Mouse (Mus musculus): Measurements from ENCODE around the gene Rpap2. TPM values are rescaled to one million over a fixed set of nuclear protein-coding genes. Genes with fewer than 3 reads are reported as not detected.

Rpap2 gene
- total and polyA plus RNA-seq, 2 experiments from 2014 or later: 11.1 to 21.5 TPM

GRCm38 (mm10) chr5:107611224-107611623 lies 14.1 kb downstream of the Rpap2 start:
- peaks cover 13% of the 10 kb centered on the region for H3K36me3 ChIP-seq (ENCODE audit: insufficient read depth, low read length)
- TF ChIP-seq CTCF (IDR thresholded peaks at IDR 0.05; ENCODE audit: low read depth): peak; percentile 92
- 2% methylated on average over 2 of the region's 2 CpGs for WGBS

GRCm38 (mm10) chr5:107617986-107618385 lies 20.8 kb downstream of the Rpap2 start:
- 83% methylated on average over 6 of the region's 6 CpGs for WGBS
- Histone ChIP-seq H3K27me3 (ENCODE audit: insufficient read depth, low read length) (no peaks in the 10 kb centered on the region), H3K27ac (no peak overlapping the region), H3K4me2 (ENCODE audit: low read depth, low read length) (no peak overlapping the region), H3K4me3 (ENCODE audit: low read length) (no peak overlapping the region), H3K36me3 (ENCODE audit: insufficient read depth, low read length) (peaks cover 25% of the 10 kb centered on the region), H3K9me3 (ENCODE audit: low read length) (no peaks in the 10 kb centered on the region), H3K4me1 (ENCODE audit: insufficient read depth, low read length) (no peaks in the 10 kb centered on the region), H3K9ac (replicated peaks; ENCODE audit: low read length) (no peak overlapping the region)
- no peak for ATAC-seq
- no peak for TF ChIP-seq CTCF (IDR thresholded peaks at IDR 0.05; ENCODE audit: low read depth)
- DNase-seq (ENCODE audit: low spot score): no peak

More at GRCm38 (mm10) chr5:107611224-107611623, 14.1 kb downstream of the Rpap2 start:
- Histone ChIP-seq H3K4me1 (ENCODE audit: insufficient read depth, low read length) (no peaks in the 10 kb centered on the region), H3K4me3 (ENCODE audit: low read length) (no peak overlapping the region), H3K27me3 (ENCODE audit: insufficient read depth, low read length) (no peaks in the 10 kb centered on the region), H3K4me2 (ENCODE audit: low read depth, low read length) (no peak overlapping the region), H3K27ac (no peak overlapping the region), H3K9ac (replicated peaks; ENCODE audit: low read length) (no peak overlapping the region), H3K9me3 (ENCODE audit: low read length) (no peaks in the 10 kb centered on the region)
- 0 out of 2 replicates have a peak, but pooled peaks have one; percentile 64 for ATAC-seq
- peak; percentile 84 for DNase-seq (ENCODE audit: low spot score)

- Histone ChIP-seq H3K4me3 (ENCODE audit: low read length) (no peak overlapping the region), H3K4me2 (ENCODE audit: low read depth, low read length) (no peak overlapping the region), H3K36me3 (ENCODE audit: insufficient read depth, low read length) (peaks cover 20% of the 10 kb centered on the region; the same call in 1 of the 2 replicates), H3K27ac (no peak overlapping the region), H3K9ac (replicated peaks; ENCODE audit: low read length) (no peak overlapping the region), H3K4me1 (ENCODE audit: insufficient read depth, low read length) (no peaks in the 10 kb centered on the region), H3K27me3 (ENCODE audit: insufficient read depth, low read length) (no peaks in the 10 kb centered on the region), H3K9me3 (ENCODE audit: low read length) (no peaks in the 10 kb centered on the region)
- no peak for TF ChIP-seq CTCF (IDR thresholded peaks at IDR 0.05; ENCODE audit: low read depth)
- WGBS: 92% methylated on average over 3 of the region's 3 CpGs
- no peak for DNase-seq (ENCODE audit: low spot score)
- no peak for ATAC-seq
Observed at GRCm38 (mm10) chr5:107621327-107621726, 24.2 kb downstream of the Rpap2 start.

GRCm38 (mm10) chr5:107633651-107634050 lies 36.5 kb downstream of the Rpap2 start:
- H3K27me3 ChIP-seq (ENCODE audit: insufficient read depth, low read length): no peaks in the 10 kb centered on the region
- ATAC-seq: no peak
- H3K4me3 ChIP-seq (ENCODE audit: low read length): no peak overlapping the region
- TF ChIP-seq CTCF (IDR thresholded peaks at IDR 0.05; ENCODE audit: low read depth): no peak
- H3K27ac ChIP-seq: no peak overlapping the region
- H3K4me1 ChIP-seq (ENCODE audit: insufficient read depth, low read length): no peaks in the 10 kb centered on the region
- no peak overlapping the region for H3K9ac ChIP-seq (replicated peaks; ENCODE audit: low read length)
- no peaks in the 10 kb centered on the region for H3K9me3 ChIP-seq (ENCODE audit: low read length)
- no peaks in the 10 kb centered on the region for H3K36me3 ChIP-seq (ENCODE audit: insufficient read depth, low read length)
- no peak for DNase-seq (ENCODE audit: low spot score)
- no peak overlapping the region for H3K4me2 ChIP-seq (ENCODE audit: low read depth, low read length)
- WGBS: 83% methylated on average over 4 of the region's 4 CpGs

GRCm38 (mm10) chr5:107637106-107637505 lies 39.9 kb downstream of the Rpap2 start:
- Histone ChIP-seq H3K4me1 (ENCODE audit: insufficient read depth, low read length) (no peaks in the 10 kb centered on the region), H3K9me3 (ENCODE audit: low read length) (no peaks in the 10 kb centered on the region), H3K27ac (no peak overlapping the region), H3K4me2 (ENCODE audit: low read depth, low read length) (no peak overlapping the region), H3K9ac (replicated peaks; ENCODE audit: low read length) (no peak overlapping the region), H3K27me3 (ENCODE audit: insufficient read depth, low read length) (no peaks in the 10 kb centered on the region), H3K36me3 (ENCODE audit: insufficient read depth, low read length) (no peaks in the 10 kb centered on the region; the same call in 1 of the 2 replicates), H3K4me3 (ENCODE audit: low read length) (no peak overlapping the region)
- DNase-seq (ENCODE audit: low spot score): no peak
- 81% methylated on average over 1 of the region's 1 CpGs for WGBS
- no peak for TF ChIP-seq CTCF (IDR thresholded peaks at IDR 0.05; ENCODE audit: low read depth)
- ATAC-seq: no peak

GRCm38 (mm10) chr5:107638366-107638765 lies 41.2 kb downstream of the Rpap2 start:
- H3K4me1 ChIP-seq (ENCODE audit: insufficient read depth, low read length): no peaks in the 10 kb centered on the region
- H3K9me3 ChIP-seq (ENCODE audit: low read length): no peaks in the 10 kb centered on the region
- H3K27me3 ChIP-seq (ENCODE audit: insufficient read depth, low read length): no peaks in the 10 kb centered on the region
- no peaks in the 10 kb centered on the region; the same call in 1 of the 2 replicates for H3K36me3 ChIP-seq (ENCODE audit: insufficient read depth, low read length)
- H3K9ac ChIP-seq (replicated peaks; ENCODE audit: low read length): no peak overlapping the region
- no peak for TF ChIP-seq CTCF (IDR thresholded peaks at IDR 0.05; ENCODE audit: low read depth)
- ATAC-seq (no peak), DNase-seq (ENCODE audit: low spot score) (no peak)
- H3K4me3 ChIP-seq (ENCODE audit: low read length): no peak overlapping the region
- WGBS: 83% methylated on average over 8 of the region's 8 CpGs
- no peak overlapping the region for H3K4me2 ChIP-seq (ENCODE audit: low read depth, low read length)
- H3K27ac ChIP-seq: no peak overlapping the region

- no peak overlapping the region for H3K9ac ChIP-seq (replicated peaks; ENCODE audit: low read length)
- no peaks in the 10 kb centered on the region for H3K9me3 ChIP-seq (ENCODE audit: low read length)
- no peaks in the 10 kb centered on the region for H3K4me1 ChIP-seq (ENCODE audit: insufficient read depth, low read length)
- H3K27ac ChIP-seq: no peak overlapping the region
- H3K4me3 ChIP-seq (ENCODE audit: low read length): no peak overlapping the region
- DNase-seq (ENCODE audit: low spot score) (no peak), ATAC-seq (no peak)
- no peaks in the 10 kb centered on the region; the same call in 1 of the 2 replicates for H3K36me3 ChIP-seq (ENCODE audit: insufficient read depth, low read length)
- H3K4me2 ChIP-seq (ENCODE audit: low read depth, low read length): no peak overlapping the region
- no peak for TF ChIP-seq CTCF (IDR thresholded peaks at IDR 0.05; ENCODE audit: low read depth)
- 94% methylated on average over 2 of the region's 2 CpGs for WGBS
- H3K27me3 ChIP-seq (ENCODE audit: insufficient read depth, low read length): no peaks in the 10 kb centered on the region
Observed at GRCm38 (mm10) chr5:107644595-107644994, 47.4 kb downstream of the Rpap2 start.
